Mouse (Mus musculus): ENCODE data around the gene 2310061I04Rik.

DNA sequence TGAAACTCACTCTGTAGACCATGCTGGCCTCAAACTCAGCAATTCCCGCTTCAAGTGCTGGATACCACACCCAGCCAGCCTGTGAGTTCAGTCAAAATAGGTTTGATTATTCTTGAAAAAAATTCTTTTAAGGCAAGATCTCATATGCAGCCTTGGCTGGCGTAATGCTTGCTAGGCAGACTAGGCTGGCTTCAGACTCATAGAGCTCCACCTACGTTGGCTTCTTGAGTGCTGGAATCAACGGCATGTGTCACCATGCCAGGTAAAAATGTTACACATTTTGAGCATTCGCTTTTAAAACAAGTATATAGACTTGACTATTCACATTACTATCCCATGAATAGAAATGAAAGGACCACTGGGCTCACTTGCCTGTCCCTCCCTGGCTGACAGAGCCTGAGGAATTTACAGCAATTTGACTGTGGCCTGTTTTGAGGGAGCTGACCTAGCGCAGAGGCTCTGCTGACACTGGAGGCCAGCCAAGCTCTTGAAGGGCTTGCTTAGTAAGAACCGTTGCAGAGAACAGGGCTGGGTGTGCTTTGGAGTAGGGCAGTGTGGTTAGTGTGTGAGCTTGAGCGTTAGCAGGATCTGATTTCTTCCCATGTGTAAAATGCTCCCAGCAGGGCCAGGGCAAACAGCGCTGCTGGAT is 6.2 kb upstream of the 2310061I04Rik start:
- no peak for TF ChIP-seq CTCF (IDR thresholded peaks at IDR 0.05; ENCODE audit: low read depth, low read length)
- no peak for TF ChIP-seq TAL1 (conservative IDR thresholded peaks at IDR 0.05; ENCODE audit: low read depth, low read length)

Measured in G1E (cell line).